Mouse (Mus musculus): ENCODE results near the gene Tlr9. TPM values are rescaled to one million over a fixed set of nuclear protein-coding genes. Genes with fewer than 3 reads are reported as not detected.

Tlr9 gene
- polyA plus RNA-seq, 1 experiment from 2014 or later, result not detected

DNA sequence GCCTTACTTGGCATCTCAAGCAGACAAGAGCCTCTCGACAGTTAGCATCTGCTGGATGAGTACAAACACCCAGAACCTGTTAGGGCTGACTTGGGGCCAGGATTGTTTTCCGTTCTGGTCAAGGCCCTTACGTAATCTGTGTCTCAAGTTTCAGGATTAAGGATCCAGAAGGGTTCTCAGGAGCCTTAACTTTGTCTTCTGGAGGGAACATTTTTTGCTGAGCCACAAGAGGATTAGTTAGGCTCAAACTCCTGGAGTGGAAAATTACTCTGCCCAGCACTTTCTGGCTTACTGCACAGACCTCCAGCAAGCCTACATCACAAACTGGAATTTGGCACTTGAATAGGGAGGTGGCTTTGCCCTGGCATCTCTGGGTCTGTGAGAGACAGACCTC is 14.4 kb downstream of the Tlr9 start:
- WGBS, result 91% methylated on average over 3 of the region's 3 CpGs
- no peak overlapping the region for H3K4me2 ChIP-seq
- no peaks in the 10 kb centered on the region for H3K4me1 ChIP-seq
- H3K27me3 ChIP-seq (replicated peaks), result no peaks in the 10 kb centered on the region
- H3K9ac ChIP-seq (replicated peaks), result no peak overlapping the region
- H3K4me3 ChIP-seq (replicated peaks), result no peak overlapping the region
- no peaks in the 10 kb centered on the region for H3K9me3 ChIP-seq (replicated peaks)
- no peak overlapping the region for H3K27ac ChIP-seq (replicated peaks)
- ATAC-seq (ENCODE audit: low FRiP score), result no peak
- peaks cover 98% of the 10 kb centered on the region for H3K36me3 ChIP-seq

- peaks cover 99% of the 10 kb centered on the region for H3K36me3 ChIP-seq
- no peak overlapping the region for H3K4me3 ChIP-seq (replicated peaks)
- no peak overlapping the region for H3K9ac ChIP-seq (replicated peaks)
- no peak for ATAC-seq (ENCODE audit: low FRiP score)
- no peaks in the 10 kb centered on the region for H3K4me1 ChIP-seq
- no peak overlapping the region for H3K27ac ChIP-seq (replicated peaks)
- 91% methylated on average over 8 of the region's 8 CpGs for WGBS
- no peak overlapping the region for H3K4me2 ChIP-seq
- no peaks in the 10 kb centered on the region for H3K9me3 ChIP-seq (replicated peaks)
- H3K27me3 ChIP-seq (replicated peaks), result no peaks in the 10 kb centered on the region
Measured at GRCm38 (mm10) chr9:106237401-106237800, 15.0 kb downstream of the Tlr9 start.

GRCm38 (mm10) chr9:106237878-106238277 is 15.5 kb downstream of the Tlr9 start:
- H3K4me1 ChIP-seq, result no peaks in the 10 kb centered on the region
- no peak for ATAC-seq (ENCODE audit: low FRiP score)
- H3K4me2 ChIP-seq, result no peak overlapping the region
- H3K9me3 ChIP-seq (replicated peaks), result no peaks in the 10 kb centered on the region
- H3K9ac ChIP-seq (replicated peaks), result no peak overlapping the region
- peaks cover 99% of the 10 kb centered on the region for H3K36me3 ChIP-seq
- H3K27me3 ChIP-seq (replicated peaks), result no peaks in the 10 kb centered on the region
- 95% methylated on average over 10 of the region's 10 CpGs for WGBS
- H3K4me3 ChIP-seq (replicated peaks), result no peak overlapping the region
- H3K27ac ChIP-seq (replicated peaks), result no peak overlapping the region

GRCm38 (mm10) chr9:106241541-106242164 is 19.3 kb downstream of the Tlr9 start:
- Histone ChIP-seq H3K4me3 (replicated peaks) (no peak overlapping the region), H3K4me2 (no peak overlapping the region), H3K27ac (replicated peaks) (no peak overlapping the region), H3K27me3 (replicated peaks) (no peaks in the 10 kb centered on the region), H3K36me3 (peaks cover 69% of the 10 kb centered on the region), H3K9me3 (replicated peaks) (no peaks in the 10 kb centered on the region), H3K4me1 (peaks cover 11% of the 10 kb centered on the region), H3K9ac (replicated peaks) (no peak overlapping the region)
- ATAC-seq (ENCODE audit: low FRiP score), result no peak
- 91% methylated on average over 10 of the region's 10 CpGs for WGBS

GRCm38 (mm10) chr9:106242813-106243488 is 20.6 kb downstream of the Tlr9 start:
- 0 out of 2 replicates have a peak overlapping the region, but pooled peaks have one; percentile 1 for H3K27ac ChIP-seq (replicated peaks)
- ATAC-seq (ENCODE audit: low FRiP score), result no peak
- 77% methylated on average over 19 of the region's 19 CpGs for WGBS
- H3K27me3 ChIP-seq (replicated peaks), result no peaks in the 10 kb centered on the region
- H3K9ac ChIP-seq (replicated peaks), result no peak overlapping the region
- H3K36me3 ChIP-seq, result peaks cover 56% of the 10 kb centered on the region
- peaks cover 18% of the 10 kb centered on the region for H3K4me1 ChIP-seq
- no peak overlapping the region for H3K4me2 ChIP-seq
- no peak overlapping the region for H3K4me3 ChIP-seq (replicated peaks)
- H3K9me3 ChIP-seq (replicated peaks), result no peaks in the 10 kb centered on the region

- WGBS, result 92% methylated on average over 11 of the region's 11 CpGs
- Histone ChIP-seq H3K36me3 (no peaks in the 10 kb centered on the region), H3K4me3 (replicated peaks) (no peak overlapping the region), H3K4me2 (no peak overlapping the region), H3K27me3 (replicated peaks) (no peaks in the 10 kb centered on the region), H3K9ac (replicated peaks) (no peak overlapping the region), H3K4me1 (peaks cover 37% of the 10 kb centered on the region), H3K27ac (replicated peaks) (no peak overlapping the region), H3K9me3 (replicated peaks) (no peaks in the 10 kb centered on the region)
- ATAC-seq (ENCODE audit: low FRiP score), result no peak
Measured at GRCm38 (mm10) chr9:106249550-106249949, 27.2 kb downstream of the Tlr9 start.

- no peaks in the 10 kb centered on the region for H3K27me3 ChIP-seq (replicated peaks)
- H3K9me3 ChIP-seq (replicated peaks), result no peaks in the 10 kb centered on the region
- no peak overlapping the region for H3K4me2 ChIP-seq
- no peak overlapping the region for H3K27ac ChIP-seq (replicated peaks)
- ATAC-seq (ENCODE audit: low FRiP score), result no peak
- H3K9ac ChIP-seq (replicated peaks), result no peak overlapping the region
- no peak overlapping the region for H3K4me3 ChIP-seq (replicated peaks)
- H3K4me1 ChIP-seq, result peaks cover 35% of the 10 kb centered on the region
- WGBS, result 61% methylated on average over 4 of the region's 4 CpGs
- no peaks in the 10 kb centered on the region for H3K36me3 ChIP-seq
Measured at GRCm38 (mm10) chr9:106250245-106250644, 27.8 kb downstream of the Tlr9 start.

DNA sequence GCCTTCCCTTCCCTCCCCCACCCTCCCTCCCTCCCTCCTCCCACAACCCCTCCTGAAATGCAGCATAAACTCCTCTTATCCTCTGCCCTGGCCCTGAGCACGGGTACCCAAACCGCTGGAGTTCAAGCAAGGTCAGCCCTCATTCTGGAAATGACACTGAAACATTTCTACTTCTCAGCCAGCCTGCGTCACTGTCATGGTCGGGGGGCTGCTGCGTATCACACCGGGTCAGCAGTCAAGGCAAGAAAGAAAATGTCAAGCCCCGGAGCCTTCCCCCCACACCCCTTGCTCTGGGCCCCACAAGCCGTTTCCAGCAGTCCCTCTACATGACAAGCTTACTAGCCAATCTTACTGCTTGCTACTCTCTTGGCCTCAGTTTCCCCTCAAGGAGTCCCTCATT is 28.7 kb downstream of the Tlr9 start:
- no peaks in the 10 kb centered on the region for H3K9me3 ChIP-seq (replicated peaks)
- no peaks in the 10 kb centered on the region for H3K27me3 ChIP-seq (replicated peaks)
- H3K4me1 ChIP-seq, result peaks cover 32% of the 10 kb centered on the region
- H3K4me2 ChIP-seq, result no peak overlapping the region
- no peaks in the 10 kb centered on the region for H3K36me3 ChIP-seq
- H3K27ac ChIP-seq (replicated peaks), result no peak overlapping the region
- no peak for ATAC-seq (ENCODE audit: low FRiP score)
- no peak overlapping the region for H3K4me3 ChIP-seq (replicated peaks)
- WGBS, result 80% methylated on average over 8 of the region's 8 CpGs
- H3K9ac ChIP-seq (replicated peaks), result no peak overlapping the region

- Histone ChIP-seq H3K27ac (replicated peaks) (no peak overlapping the region), H3K27me3 (replicated peaks) (no peaks in the 10 kb centered on the region), H3K4me3 (replicated peaks) (no peak overlapping the region), H3K4me2 (no peak overlapping the region), H3K4me1 (peaks cover 9% of the 10 kb centered on the region), H3K9me3 (replicated peaks) (no peaks in the 10 kb centered on the region), H3K36me3 (no peaks in the 10 kb centered on the region), H3K9ac (replicated peaks) (no peak overlapping the region)
- ATAC-seq (ENCODE audit: low FRiP score), result no peak
- 68% methylated on average over 2 of the region's 2 CpGs for WGBS
Measured at GRCm38 (mm10) chr9:106254001-106254400, 31.6 kb downstream of the Tlr9 start.

GRCm38 (mm10) chr9:106258412-106258811 is 36.0 kb downstream of the Tlr9 start:
- H3K4me3 ChIP-seq (replicated peaks), result no peak overlapping the region
- no peak overlapping the region for H3K9ac ChIP-seq (replicated peaks)
- H3K9me3 ChIP-seq (replicated peaks), result no peaks in the 10 kb centered on the region
- H3K4me1 ChIP-seq, result no peaks in the 10 kb centered on the region
- no peaks in the 10 kb centered on the region for H3K27me3 ChIP-seq (replicated peaks)
- no peak overlapping the region for H3K4me2 ChIP-seq
- H3K36me3 ChIP-seq, result no peaks in the 10 kb centered on the region
- no peak overlapping the region for H3K27ac ChIP-seq (replicated peaks)
- no peak for ATAC-seq (ENCODE audit: low FRiP score)
- WGBS, result 87% methylated on average over 4 of the region's 4 CpGs

GRCm38 (mm10) chr9:106258990-106259389 is 36.6 kb downstream of the Tlr9 start:
- Histone ChIP-seq H3K4me1 (no peaks in the 10 kb centered on the region), H3K27ac (replicated peaks) (no peak overlapping the region), H3K9me3 (replicated peaks) (no peaks in the 10 kb centered on the region), H3K4me3 (replicated peaks) (no peak overlapping the region), H3K27me3 (replicated peaks) (no peaks in the 10 kb centered on the region), H3K36me3 (no peaks in the 10 kb centered on the region), H3K9ac (replicated peaks) (no peak overlapping the region), H3K4me2 (no peak overlapping the region)
- 57% methylated on average over 5 of the region's 5 CpGs for WGBS
- no peak for ATAC-seq (ENCODE audit: low FRiP score)

GRCm38 (mm10) chr9:106261058-106261457 is 38.7 kb downstream of the Tlr9 start:
- H3K4me3 ChIP-seq (replicated peaks), result no peak overlapping the region
- H3K4me1 ChIP-seq, result no peaks in the 10 kb centered on the region
- no peak overlapping the region for H3K4me2 ChIP-seq
- ATAC-seq (ENCODE audit: low FRiP score), result no peak
- no peaks in the 10 kb centered on the region for H3K9me3 ChIP-seq (replicated peaks)
- H3K27me3 ChIP-seq (replicated peaks), result no peaks in the 10 kb centered on the region
- WGBS, result 85% methylated on average over 6 of the region's 6 CpGs
- H3K36me3 ChIP-seq, result no peaks in the 10 kb centered on the region
- H3K9ac ChIP-seq (replicated peaks), result no peak overlapping the region
- H3K27ac ChIP-seq (replicated peaks), result no peak overlapping the region

Data from neural tube, embryonic 15.5 days (tissue).